Mouse (Mus musculus) right cerebral cortex, adult 2 months (tissue): Measurements from ENCODE around the gene Gm11168.
"Not testable (repeated sequence)": the region's sequence is repeated elsewhere in the genome, so short reads cannot be mapped to it uniquely, and the experiment has no call there.

Source experiments
- DNase-seq, 2 experiments: peaks; one replicate each; pipeline ENCODE4 v3.0.0; 2021 to 2022; ENCODE audit warnings: low spot score in 2 of 2

The Gm11168 gene

GRCm38 (mm10) chr9:3002794-3003396, at the start of gene Gm11168:
Gm11168 (plus strand) TSS chr9:3003346.
- DNase-seq, result not testable (repeated sequence)

GRCm38 (mm10) chr9:3000445-3000972, 2.6 kb upstream of the Gm11168 start, which contains the start of gene Gm10722:
Gm10722 (plus strand) TSS chr9:3000922.
- DNase-seq, result peak in 1 of 2 experiments; percentile 5

GRCm38 (mm10) chr9:3001006-3001405, 2.1 kb upstream of the Gm11168 start:
- peak in 1 of 2 experiments; percentile 2 for DNase-seq

GRCm38 (mm10) chr9:3001948-3002659, 1.0 kb upstream of the Gm11168 start:
- peak; percentile 79 to 99 for DNase-seq

- not testable (repeated sequence) for DNase-seq
Observed at GRCm38 (mm10) chr9:3006179-3006578, 3.0 kb downstream of the Gm11168 start.

GRCm38 (mm10) chr9:3006636-3007035, 3.5 kb downstream of the Gm11168 start:
- peak; percentile 86 to 92 for DNase-seq

GRCm38 (mm10) chr9:3007272-3007671, 4.1 kb downstream of the Gm11168 start:
- not testable (repeated sequence) for DNase-seq

GRCm38 (mm10) chr9:3009331-3009730, 6.2 kb downstream of the Gm11168 start:
- DNase-seq, result not testable (repeated sequence)

- DNase-seq, result not testable (repeated sequence)
Observed at GRCm38 (mm10) chr9:3012054-3012621, 9.0 kb downstream of the Gm11168 start.

- not testable (repeated sequence) for DNase-seq
Observed at GRCm38 (mm10) chr9:3012733-3013279, 9.7 kb downstream of the Gm11168 start, which contains the start of gene Gm10721. Gm10721 (plus strand) TSS chr9:3013140.

- not testable (repeated sequence) for DNase-seq
Observed at GRCm38 (mm10) chr9:3015354-3015753, 12.2 kb downstream of the Gm11168 start, which contains the start of gene Gm10720. Gm10720 (plus strand) TSS chr9:3015654.

- not testable (repeated sequence) for DNase-seq
Observed at GRCm38 (mm10) chr9:3015896-3016295, 12.8 kb downstream of the Gm11168 start.

GRCm38 (mm10) chr9:3017108-3017507, 14.0 kb downstream of the Gm11168 start, which contains the start of gene Gm10719:
Gm10719 (plus strand) TSS chr9:3017408.
- DNase-seq, result not testable (repeated sequence)

GRCm38 (mm10) chr9:3018944-3019343, 15.8 kb downstream of the Gm11168 start:
- not testable (repeated sequence) for DNase-seq

GRCm38 (mm10) chr9:3019835-3020727, 16.9 kb downstream of the Gm11168 start:
- DNase-seq, result peak in 1 of 2 experiments; percentile 24

GRCm38 (mm10) chr9:3022316-3023008, 19.3 kb downstream of the Gm11168 start:
- peak in 1 of 2 experiments; percentile 65 for DNase-seq

- DNase-seq, result peak in 1 of 2 experiments; percentile 3
Observed at GRCm38 (mm10) chr9:3023312-3023984, 20.3 kb downstream of the Gm11168 start, which contains the start of gene Gm10718. Gm10718 (plus strand) TSS chr9:3023547.

- peak; percentile 63 to 67 for DNase-seq
Observed at GRCm38 (mm10) chr9:3023985-3024648, 21.0 kb downstream of the Gm11168 start.
